In the genomic region with DNA sequence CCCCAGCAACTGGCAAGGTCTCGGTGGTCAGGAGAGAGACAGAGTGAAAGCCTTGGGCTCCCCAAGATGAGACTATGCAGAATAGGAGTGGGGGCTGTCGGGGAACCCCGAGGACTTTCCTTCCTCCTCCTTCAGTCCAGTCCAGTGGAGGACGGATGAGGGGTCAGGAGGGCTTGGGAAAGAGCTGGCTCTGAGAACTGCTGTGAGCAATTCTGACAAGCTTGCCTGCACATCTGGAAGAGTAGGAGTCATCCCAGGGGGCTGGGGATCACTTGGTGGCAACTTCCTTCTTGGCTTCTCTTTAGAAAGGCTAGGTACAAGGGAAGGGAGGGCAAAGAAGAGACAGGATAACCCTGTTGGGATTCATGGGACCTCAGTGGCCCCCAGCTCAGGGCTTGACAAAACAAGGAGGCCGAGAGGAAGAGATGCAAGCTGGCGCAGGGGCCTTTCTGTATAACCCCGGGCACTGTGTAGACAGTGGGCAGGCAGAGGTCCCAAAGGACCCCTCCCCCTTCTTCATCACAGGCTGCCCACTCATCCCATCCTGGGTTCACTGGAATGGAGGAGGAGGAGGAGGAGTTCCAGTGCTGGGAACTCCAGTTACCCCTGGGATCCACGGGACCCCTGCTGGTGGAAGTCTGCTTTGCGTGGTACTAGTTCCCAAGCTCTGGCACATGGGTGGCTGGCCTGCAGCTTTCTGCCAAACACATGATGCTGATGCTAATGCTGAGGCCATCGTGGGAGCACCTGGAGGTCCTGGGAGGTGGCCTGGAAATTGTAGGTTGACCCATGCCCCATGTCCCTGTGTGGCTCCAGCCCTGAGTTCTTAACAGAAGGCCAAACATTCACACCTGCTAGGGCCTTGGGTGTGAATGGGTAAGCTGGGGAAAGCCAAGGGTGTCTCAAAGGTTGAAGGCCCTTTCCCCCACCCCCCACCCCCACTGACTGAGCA, we compare ENCODE assay signal across 10 mouse cellular contexts. TPM values are rescaled to one million over a fixed set of nuclear protein-coding genes. Genes with fewer than 3 reads are reported as not detected.
DNase-seq lines count a peak whose midpoint lies in the region; ATAC-seq and TF ChIP-seq lines count a peak whose summit lies in the region.
"Had no signal": no experiment of that assay in that cellular context is flagged by ENCODE, and none has a peak within 500 bp of the region (broad histone marks: within the 10 kb centered on the region; RNA-seq: fewer than 3 reads in every experiment).

No protein-coding gene starts in this region.

- DNase-seq in layer of hippocampus, adult 2 months (ENCODE audit: low spot score in 2 of 2): no peak
- no peak for DNase-seq in layer of hippocampus, adult 9-10 months (ENCODE audit: low spot score)
- peak; percentile 73 for DNase-seq in MN1 (ENCODE audit: low spot score)
- DNase-seq in kidney, postnatal 0 days (ENCODE audit: low spot score): peak; percentile 49
- DNase-seq in cerebellum, postnatal 25 days: no peak
- no peak for DNase-seq in urinary bladder, postnatal 10 days (ENCODE audit: low spot score)
- DNase-seq in left cerebral cortex, adult 18-20 months (ENCODE audit: low spot score in 2 of 2): no peak
- DNase-seq: cerebellum, adult 2 months had no signal

- H3K4me3 ChIP-seq in layer of hippocampus, adult 2 months: no peak overlapping the region
- no peak overlapping the region for H3K4me3 ChIP-seq in C2C12 (ENCODE audit: insufficient read depth, poor library complexity, severe bottlenecking)
- no peak overlapping the region for H3K4me3 ChIP-seq in kidney, postnatal 0 days (replicated peaks; ENCODE audit: low read depth, low read length)
- H3K4me3 ChIP-seq: limb, embryonic 15.5 days had no signal

- H3K4me1 ChIP-seq in kidney, postnatal 0 days (replicated peaks; ENCODE audit: insufficient read depth, low read length): 0 out of 2 replicates have a peak, but pooled peaks cover 3% of the 10 kb centered on the region
- H3K4me1 ChIP-seq: limb, embryonic 15.5 days had no signal

- H3K4me2 ChIP-seq in kidney, postnatal 0 days (ENCODE audit: low read length): no peak overlapping the region
- H3K4me2 ChIP-seq: limb, embryonic 15.5 days had no signal

- peak overlapping the region; percentile 46 for H3K27ac ChIP-seq in layer of hippocampus, adult 2 months
- H3K27ac ChIP-seq in kidney, postnatal 0 days: peak overlapping the region; percentile 67
- H3K27ac ChIP-seq: limb, embryonic 15.5 days had no signal

- no peaks in the 10 kb centered on the region for H3K9me3 ChIP-seq in kidney, postnatal 0 days (replicated peaks; ENCODE audit: low read length)
- H3K9me3 ChIP-seq: limb, embryonic 15.5 days had no signal

- peaks cover 95% of the 10 kb centered on the region for H3K79me2 ChIP-seq in C2C12 (ENCODE audit: control insufficient read depth, insufficient read depth)

- WGBS in kidney, postnatal 0 days: 46% methylated on average over 10 of the region's 10 CpGs

- H3K79me3 ChIP-seq in C2C12 (ENCODE audit: low read depth): peaks cover 32% of the 10 kb centered on the region

- ATAC-seq in kidney, postnatal 0 days (replicated peaks; ENCODE audit: low FRiP score, low read depth): peak; percentile 51

- no peak overlapping the region for H3K9ac ChIP-seq in kidney, postnatal 0 days (ENCODE audit: low read depth, low read length)
- H3K9ac ChIP-seq: limb, embryonic 15.5 days had no signal

- no peak overlapping the region for H3ac ChIP-seq in C2C12 (ENCODE audit: control insufficient read depth, insufficient read length, low read depth)

- H3K36me3 ChIP-seq in C2C12 (ENCODE audit: control insufficient read depth, insufficient read depth): peaks cover 90% of the 10 kb centered on the region
- peaks cover 30% of the 10 kb centered on the region; the same call in 1 of the 2 replicates for H3K36me3 ChIP-seq in kidney, postnatal 0 days (ENCODE audit: insufficient read depth, low read length)

- peak; percentile 66 for TF ChIP-seq CTCF in layer of hippocampus, adult 2 months (conservative IDR thresholded peaks at IDR 0.05)
- peak; percentile 71 for TF ChIP-seq CTCF in C2C12 (IDR thresholded peaks at IDR 0.05; ENCODE audit: control insufficient read depth, insufficient read depth, insufficient read length)
- TF ChIP-seq CTCF in kidney, postnatal 0 days (IDR thresholded peaks at IDR 0.05; ENCODE audit: low read depth): peak; percentile 60

- no peaks in the 10 kb centered on the region for H3K27me3 ChIP-seq in C2C12 (ENCODE audit: control insufficient read depth, insufficient read depth, insufficient read length)
- no peaks in the 10 kb centered on the region for H3K27me3 ChIP-seq in kidney, postnatal 0 days (ENCODE audit: insufficient read depth, low read length)
- H3K27me3 ChIP-seq: limb, embryonic 15.5 days had no signal

TF ChIP-seq in C2C12, 6 proteins besides CTCF, POLR2A, EP300 and RAD21:
- TF ChIP-seq MAX (IDR thresholded peaks at IDR 0.05): no peak
- TF ChIP-seq MYOG (IDR thresholded peaks at IDR 0.05; ENCODE audit: control insufficient read depth, extremely low read depth, insufficient read length): no peak
- TF ChIP-seq FOSL1 (IDR thresholded peaks at IDR 0.05; ENCODE audit: insufficient read depth, low read length, poor library complexity, severe bottlenecking): no peak
- no peak for TF ChIP-seq CEBPB (IDR thresholded peaks at IDR 0.05; ENCODE audit: low read depth)
TF ChIP-seq in C2C12: peak in this region for 0.

RNA-seq across cellular contexts. Expression of a gene that starts 8.0 kb away (rescaled TPM):
- total RNA-seq in layer of hippocampus, adult 2 months (2021): 100 to 1,000 TPM; 119 to 136 TPM
- 371 TPM for polyA plus RNA-seq in C2C12 (2012; fragmentation: generic; extraction: Trizol)
- polyA plus RNA-seq in kidney, postnatal 0 days (2015; fragmentation: Nextera tagmentation; extraction: Ambion mirVana): 245 and 253 TPM in 2 replicates
- 100 to 1,000 TPM; 145 TPM for total RNA-seq in left cerebral cortex, adult 18-20 months (2021)

RNA-seq across cellular contexts. Expression of a gene that starts 35.7 kb away (rescaled TPM):
- total RNA-seq in layer of hippocampus, adult 2 months (2021): 10 to 100 TPM; 11.1 to 11.7 TPM
- 7.3 TPM for polyA plus RNA-seq in C2C12 (2012; fragmentation: generic; extraction: Trizol)
- 3.2 TPM in 2 replicates for polyA plus RNA-seq in kidney, postnatal 0 days (2015; fragmentation: Nextera tagmentation; extraction: Ambion mirVana)
- total RNA-seq in left cerebral cortex, adult 18-20 months (2021): 10 to 100 TPM; 10.6 to 14.0 TPM

RNA-seq across cellular contexts. Expression of a gene that starts 49.8 kb away (rescaled TPM):
- 100 to 1,000 TPM in 1 of 2 experiments, 10 to 100 TPM in 1; 94.7 to 103 TPM for total RNA-seq in layer of hippocampus, adult 2 months (2021)
- 428 TPM for polyA plus RNA-seq in C2C12 (2012; fragmentation: generic; extraction: Trizol)
- 120 and 132 TPM in 2 replicates for polyA plus RNA-seq in kidney, postnatal 0 days (2015; fragmentation: Nextera tagmentation; extraction: Ambion mirVana)
- total RNA-seq in left cerebral cortex, adult 18-20 months (2021): 100 to 1,000 TPM; 101 to 102 TPM

Comparison
In these comparisons a context has a peak if more than half of its experiments do, and no peak if none do; other contexts are left out.
1. DNase-seq: peak in MN1 (single experiment) and kidney, postnatal 0 days (single experiment); none in layer of hippocampus, adult 2 months (0 of 2), layer of hippocampus, adult 9-10 months (single experiment), cerebellum, postnatal 25 days (0 of 2), urinary bladder, postnatal 10 days (single experiment) and left cerebral cortex, adult 18-20 months (0 of 2).
2. Peak in every context shown above with its lines, with median percentiles within 50 percentile points of each other: CTCF ChIP-seq.